Mouse (Mus musculus) neural tube, embryonic 14.5 days (tissue): ENCODE measurements at regions not wholly inside any gene's neighbourhood (a gene's known extent, or its start where the extent isn't known, plus 50 kb on each side); places are given as distances from the start of the nearest gene placed in this dataset.

Experiments
- ATAC-seq: fragments of 200-750 bp; cut with Nextera tagmentation; 2 replicates; pipeline ENCODE4 v1.8.0; 2017; ENCODE audit warnings: low read depth, mild to moderate bottlenecking, moderate TSS enrichment, moderate library complexity
- H3K27ac ChIP-seq: fragments of 300-500 bp; sonication (generic); 2 replicates; pipeline ENCODE4 v1.5.1; 2014; ENCODE audit warnings: low read depth, mild to moderate bottlenecking, control low read depth, low read length, moderate library complexity, mixed read lengths
- H3K27me3 ChIP-seq: fragments of 300-500 bp; sonication (generic); 2 replicates; pipeline ENCODE4 v1.6.1; 2014; ENCODE audit warnings: low read length; ENCODE audit not compliant: control insufficient read depth, insufficient read depth
- H3K36me3 ChIP-seq: fragments of 300-500 bp; sonication (generic); 2 replicates; pipeline ENCODE4 v1.6.1; 2014; ENCODE audit warnings: low read length, mixed read lengths; ENCODE audit not compliant: control insufficient read depth, insufficient read depth
- H3K4me1 ChIP-seq: fragments of 300-500 bp; sonication (generic); 2 replicates; pipeline ENCODE4 v1.6.1; 2014; ENCODE audit warnings: low read length; ENCODE audit not compliant: control insufficient read depth, insufficient read depth
- H3K4me2 ChIP-seq: fragments of 300-500 bp; sonication (generic); 2 replicates; pipeline ENCODE4 v1.6.1; 2014; ENCODE audit warnings: mild to moderate bottlenecking, low read depth, low read length, control low read depth
- H3K4me3 ChIP-seq: fragments of 300-500 bp; sonication (generic); 2 replicates; pipeline ENCODE4 v1.5.1; 2014; ENCODE audit warnings: low read depth, low read length, control low read depth, mixed read lengths
- H3K9ac ChIP-seq: fragments of 300-500 bp; sonication (generic); replicated peaks from 2 replicates; pipeline ENCODE4 v1.6.1; 2014; ENCODE audit warnings: low read depth, mild to moderate bottlenecking, control low read depth, low read length, mixed read lengths
- H3K9me3 ChIP-seq: fragments of 300-500 bp; sonication (generic); 2 replicates; pipeline ENCODE4 v1.6.1; 2016; ENCODE audit warnings: low read length; ENCODE audit not compliant: control insufficient read depth
- WGBS: fragments of 180-500 bp; shearing (Covaris S2); extraction: QIAGEN DNeasy Blood & Tissue Kit; methylation state at CpG from one replicate; pipeline ENCODE4 v1.1.7; 2014; 5-methylcytosine and 5-hydroxymethylcytosine counted together

GRCm38 (mm10) chr4:9011952-9012351 lies 773.1 kb upstream of the Car8 start:
- no peak overlapping the region for H3K27ac ChIP-seq

GRCm38 (mm10) chr4:9011129-9011518 lies 772.3 kb upstream of the Car8 start:
- Histone ChIP-seq H3K4me3 (no peak overlapping the region), H3K27ac (no peak overlapping the region), H3K4me1 (peaks cover 11% of the 10 kb centered on the region), H3K27me3 (no peaks in the 10 kb centered on the region), H3K9ac (no peak overlapping the region), H3K9me3 (no peaks in the 10 kb centered on the region), H3K36me3 (no peaks in the 10 kb centered on the region), H3K4me2 (0 out of 2 replicates have a peak overlapping the region, but pooled peaks have one; percentile 2)
- 4% methylated on average over 7 of the region's 7 CpGs for WGBS
- ATAC-seq, result peak; percentile 81

More at GRCm38 (mm10) chr4:9011952-9012351, 773.1 kb upstream of the Car8 start:
- Histone ChIP-seq H3K36me3 (no peaks in the 10 kb centered on the region), H3K27me3 (no peaks in the 10 kb centered on the region), H3K4me1 (peaks cover 11% of the 10 kb centered on the region), H3K4me3 (no peak overlapping the region), H3K4me2 (no peak overlapping the region), H3K9me3 (no peaks in the 10 kb centered on the region), H3K9ac (no peak overlapping the region)
- ATAC-seq, result no peak
- WGBS, result 40% methylated on average over 3 of the region's 3 CpGs

- WGBS, result 17% methylated on average over 17 of the region's 17 CpGs
- Histone ChIP-seq H3K27ac (no peak overlapping the region), H3K9me3 (no peaks in the 10 kb centered on the region), H3K4me3 (no peak overlapping the region), H3K9ac (no peak overlapping the region), H3K27me3 (no peaks in the 10 kb centered on the region), H3K4me2 (0 out of 2 replicates have a peak overlapping the region, but pooled peaks have one; percentile 2), H3K36me3 (no peaks in the 10 kb centered on the region), H3K4me1 (peaks cover 6% of the 10 kb centered on the region)
- peak; percentile 44 for ATAC-seq
These were observed 771.7 kb upstream of the Car8 start for GRCm38 (mm10) chr4:9010381-9011128.

- Histone ChIP-seq H3K27ac (no peak overlapping the region), H3K4me2 (no peak overlapping the region), H3K27me3 (no peaks in the 10 kb centered on the region), H3K4me3 (no peak overlapping the region), H3K4me1 (peaks cover 4% of the 10 kb centered on the region; the same call in 1 of the 2 replicates), H3K9ac (no peak overlapping the region), H3K36me3 (no peaks in the 10 kb centered on the region), H3K9me3 (no peaks in the 10 kb centered on the region)
- 28% methylated on average over 4 of the region's 4 CpGs for WGBS
- no peak for ATAC-seq
These were observed 770.8 kb upstream of the Car8 start for GRCm38 (mm10) chr4:9009656-9010055.

- Histone ChIP-seq H3K9ac (no peak overlapping the region), H3K4me2 (no peak overlapping the region), H3K36me3 (no peaks in the 10 kb centered on the region), H3K4me1 (peaks cover 4% of the 10 kb centered on the region; the same call in 1 of the 2 replicates), H3K9me3 (no peaks in the 10 kb centered on the region), H3K27me3 (no peaks in the 10 kb centered on the region), H3K4me3 (no peak overlapping the region), H3K27ac (no peak overlapping the region)
- no peak for ATAC-seq
- WGBS, result 8% methylated on average over 8 of the region's 8 CpGs
These were observed 767.2 kb upstream of the Car8 start for GRCm38 (mm10) chr4:9005938-9006626.

GRCm38 (mm10) chr4:9003891-9004290 lies 765.0 kb upstream of the Car8 start:
- ATAC-seq, result no peak
- H3K9me3 ChIP-seq, result no peaks in the 10 kb centered on the region
- no peaks in the 10 kb centered on the region for H3K27me3 ChIP-seq
- no peak overlapping the region for H3K4me3 ChIP-seq
- H3K4me2 ChIP-seq, result no peak overlapping the region
- no peak overlapping the region for H3K27ac ChIP-seq
- no peaks in the 10 kb centered on the region for H3K4me1 ChIP-seq
- no peaks in the 10 kb centered on the region for H3K36me3 ChIP-seq
- 93% methylated on average over 1 of the region's 1 CpGs for WGBS
- no peak overlapping the region for H3K9ac ChIP-seq

- Histone ChIP-seq H3K27ac (no peak overlapping the region), H3K36me3 (no peaks in the 10 kb centered on the region), H3K4me3 (no peak overlapping the region), H3K9ac (no peak overlapping the region), H3K9me3 (no peaks in the 10 kb centered on the region), H3K4me2 (no peak overlapping the region), H3K4me1 (no peaks in the 10 kb centered on the region), H3K27me3 (no peaks in the 10 kb centered on the region)
- 54% methylated on average over 6 of the region's 6 CpGs for WGBS
- ATAC-seq, result no peak
These were observed 763.5 kb upstream of the Car8 start for GRCm38 (mm10) chr4:9002380-9002779.

GRCm38 (mm10) chr4:8998606-8999005 lies 759.8 kb upstream of the Car8 start:
- Histone ChIP-seq H3K27ac (no peak overlapping the region), H3K4me1 (no peaks in the 10 kb centered on the region), H3K9ac (no peak overlapping the region), H3K9me3 (no peaks in the 10 kb centered on the region), H3K36me3 (no peaks in the 10 kb centered on the region), H3K4me3 (no peak overlapping the region), H3K27me3 (no peaks in the 10 kb centered on the region), H3K4me2 (no peak overlapping the region)
- ATAC-seq, result no peak
- WGBS, result 90% methylated on average over 4 of the region's 4 CpGs

- no peak overlapping the region for H3K9ac ChIP-seq
- no peak overlapping the region for H3K4me2 ChIP-seq
- no peaks in the 10 kb centered on the region for H3K27me3 ChIP-seq
- no peak overlapping the region for H3K27ac ChIP-seq
- no peak for ATAC-seq
- no peak overlapping the region for H3K4me3 ChIP-seq
- H3K4me1 ChIP-seq, result peaks cover 12% of the 10 kb centered on the region
- WGBS, result 77% methylated on average over 1 of the region's 1 CpGs
- no peaks in the 10 kb centered on the region for H3K9me3 ChIP-seq
- no peaks in the 10 kb centered on the region for H3K36me3 ChIP-seq
These were observed 753.3 kb upstream of the Car8 start for GRCm38 (mm10) chr4:8992171-8992570.
